Mouse (Mus musculus): ENCODE data around the gene Ufc1. TPM values are rescaled to one million over a fixed set of nuclear protein-coding genes. Genes with fewer than 3 reads are reported as not detected.

The Ufc1 gene
- 12.1 and 13.5 TPM in 2 replicates for polyA plus RNA-seq (2012; rRNA removed)

GRCm38 (mm10) chr1:171294298-171295062 lies at the start of gene Ufc1:
TSS of gene Ufc1 (minus strand) at chr1:171295024.

GRCm38 (mm10) chr1:171328839-171329432 lies 34.1 kb upstream of the Ufc1 start, which contains the start of gene Dedd:
TSS of gene Dedd (plus strand) at chr1:171329145.

GRCm38 (mm10) chr1:171287136-171288081 lies 7.4 kb downstream of the Ufc1 start, which contains the start of gene Usp21:
TSS of gene Usp21 (minus strand) at chr1:171287991.

GRCm38 (mm10) chr1:171280916-171281527 lies 13.8 kb downstream of the Ufc1 start, which contains the start of gene Ppox:
TSS of gene Ppox (minus strand) at chr1:171281186.

GRCm38 (mm10) chr1:171269848-171270572 lies 24.8 kb downstream of the Ufc1 start, which contains the start of gene B4galt3:
TSS of gene B4galt3 (plus strand) at chr1:171270328.

GRCm38 (mm10) chr1:171250680-171251593 lies 43.9 kb downstream of the Ufc1 start, which contains the start of gene Ndufs2:
TSS of gene Ndufs2 (minus strand) at chr1:171251388.

GRCm38 (mm10) chr1:171249913-171250600 lies 44.8 kb downstream of the Ufc1 start, which contains the start of gene Adamts4:
TSS of gene Adamts4 (plus strand) at chr1:171250421.

Other genes starting within 250 kb of the Ufc1 start
- gene Fcgr3, start 230.1 kb downstream of the Ufc1 start, polyA plus RNA-seq (2012; rRNA removed) = 6.7 and 12.5 TPM in 2 replicates
- 22.2 and 34.8 TPM in 2 replicates for gene Cfap126, start 181.1 kb downstream of the Ufc1 start, polyA plus RNA-seq (2012; rRNA removed)
- gene Sdhc, start 144.4 kb downstream of the Ufc1 start, polyA plus RNA-seq (2012; rRNA removed) = 122 and 172 TPM in 2 replicates
- gene Mpz, start 144.3 kb downstream of the Ufc1 start, polyA plus RNA-seq (2012; rRNA removed) = 0.94 and 1.6 TPM in 2 replicates
- 46.5 and 111 TPM in 2 replicates for gene Pcp4l1, start 98.8 kb downstream of the Ufc1 start, polyA plus RNA-seq (2012; rRNA removed)
- 0.12 and 0.35 TPM in 2 replicates for gene Nr1i3, start 81.1 kb downstream of the Ufc1 start, polyA plus RNA-seq (2012; rRNA removed)
- 29.2 and 35.2 TPM in 2 replicates for gene Tomm40l, start 72.5 kb downstream of the Ufc1 start, polyA plus RNA-seq (2012; rRNA removed)
- gene Apoa2, start 70.0 kb downstream of the Ufc1 start, polyA plus RNA-seq (2012; rRNA removed) = 3.0 and 21.2 TPM in 2 replicates
- 66.5 and 67.8 TPM in 2 replicates for gene Fcer1g, start 60.7 kb downstream of the Ufc1 start, polyA plus RNA-seq (2012; rRNA removed)
- gene Adamts4, start 44.6 kb downstream of the Ufc1 start, polyA plus RNA-seq (2012; rRNA removed) = 24.2 and 26.9 TPM in 2 replicates
- gene Ndufs2, start 43.6 kb downstream of the Ufc1 start, polyA plus RNA-seq (2012; rRNA removed) = 116 and 119 TPM in 2 replicates
- 90.9 and 109 TPM in 2 replicates for gene B4galt3, start 24.7 kb downstream of the Ufc1 start, polyA plus RNA-seq (2012; rRNA removed)
- gene Ppox, start 13.8 kb downstream of the Ufc1 start, polyA plus RNA-seq (2012; rRNA removed) = 65.2 and 73.2 TPM in 2 replicates
- gene Usp21, start 7.0 kb downstream of the Ufc1 start, polyA plus RNA-seq (2012; rRNA removed) = 70.8 and 77.9 TPM in 2 replicates
- 41.8 and 54.8 TPM in 2 replicates for gene Dedd, start 34.1 kb upstream of the Ufc1 start, polyA plus RNA-seq (2012; rRNA removed)
- gene Nit1, start 50.6 kb upstream of the Ufc1 start, polyA plus RNA-seq (2012; rRNA removed) = 46.4 and 55.9 TPM in 2 replicates
- 7.0 and 13.1 TPM in 2 replicates for gene Pfdn2, start 50.6 kb upstream of the Ufc1 start, polyA plus RNA-seq (2012; rRNA removed)
- gene Klhdc9, start 65.8 kb upstream of the Ufc1 start, polyA plus RNA-seq (2012; rRNA removed) = 4.5 and 5.9 TPM in 2 replicates
- 4.7 and 5.7 TPM in 2 replicates for gene Nectin4, start 75.1 kb upstream of the Ufc1 start, polyA plus RNA-seq (2012; rRNA removed)
- 2.8 TPM in 2 replicates for gene Arhgap30, start 93.9 kb upstream of the Ufc1 start, polyA plus RNA-seq (2012; rRNA removed)
- 142 and 162 TPM in 2 replicates for gene Usf1, start 116.3 kb upstream of the Ufc1 start, polyA plus RNA-seq (2012; rRNA removed)
- 0.76 and 1.2 TPM in 2 replicates for gene Tstd1, start 123.8 kb upstream of the Ufc1 start, polyA plus RNA-seq (2012; rRNA removed)
- 63.7 and 67.6 TPM in 2 replicates for gene F11r, start 142.5 kb upstream of the Ufc1 start, polyA plus RNA-seq (2012; rRNA removed)
- 5.7 and 6.1 TPM in 2 replicates for gene Alyref2, start 208.5 kb upstream of the Ufc1 start, polyA plus RNA-seq (2012; rRNA removed)
- 0.96 and 2.1 TPM in 2 replicates for gene Itln1, start 240.3 kb upstream of the Ufc1 start, polyA plus RNA-seq (2012; rRNA removed)